Mouse (Mus musculus): ENCODE results near the gene Tmem140. TPM values are rescaled to one million over a fixed set of nuclear protein-coding genes. Genes with fewer than 3 reads are reported as not detected.

Gene Tmem140
- 14.0 TPM for polyA plus RNA-seq (2015; fragmentation: Illumina TruSeq; extraction: RNeasy Lipid Tissue Mini Kit (QIAGEN cat#74804); ENCODE audit: insufficient read depth, low replicate concordance)

GRCm38 (mm10) chr6:34862791-34863403 lies at the start of gene Tmem140:
Gene Tmem140, plus strand, starts transcription at chr6:34863146.

GRCm38 (mm10) chr6:34877509-34878321 lies 14.8 kb downstream of the Tmem140 start, which contains the start of gene Cyren:
Gene Cyren, minus strand, starts transcription at chr6:34878060.

GRCm38 (mm10) chr6:34910371-34911219 lies 47.6 kb downstream of the Tmem140 start, which contains the start of gene Wdr91:
Gene Wdr91, minus strand, starts transcription at chr6:34910876.

GRCm38 (mm10) chr6:34919956-34920355 lies 57.0 kb downstream of the Tmem140 start, which contains the start of gene Stra8:
Gene Stra8, plus strand, starts transcription at chr6:34920163.

Other genes starting within 250 kb of the Tmem140 start
- gene Agbl3, start 82.7 kb upstream of the Tmem140 start, polyA plus RNA-seq (2015; fragmentation: Illumina TruSeq; extraction: RNeasy Lipid Tissue Mini Kit (QIAGEN cat#74804); ENCODE audit: insufficient read depth, low replicate concordance), result 8.9 TPM
- 15.4 TPM for gene Cyren, start 14.9 kb downstream of the Tmem140 start, polyA plus RNA-seq (2015; fragmentation: Illumina TruSeq; extraction: RNeasy Lipid Tissue Mini Kit (QIAGEN cat#74804); ENCODE audit: insufficient read depth, low replicate concordance)
- gene Wdr91, start 47.7 kb downstream of the Tmem140 start, polyA plus RNA-seq (2015; fragmentation: Illumina TruSeq; extraction: RNeasy Lipid Tissue Mini Kit (QIAGEN cat#74804); ENCODE audit: insufficient read depth, low replicate concordance), result 44.7 TPM
- 0.54 TPM for gene Stra8, start 57.0 kb downstream of the Tmem140 start, polyA plus RNA-seq (2015; fragmentation: Illumina TruSeq; extraction: RNeasy Lipid Tissue Mini Kit (QIAGEN cat#74804); ENCODE audit: insufficient read depth, low replicate concordance)
- 0.21 TPM for gene Slc23a4, start 125.3 kb downstream of the Tmem140 start, polyA plus RNA-seq (2015; fragmentation: Illumina TruSeq; extraction: RNeasy Lipid Tissue Mini Kit (QIAGEN cat#74804); ENCODE audit: insufficient read depth, low replicate concordance)

All from spleen, adult 10 weeks (tissue).